Mouse (Mus musculus) myocyte (in vitro differentiated cells): ENCODE results near the gene Rad54l. TPM values are rescaled to one million over a fixed set of nuclear protein-coding genes. Genes with fewer than 3 reads are reported as not detected.

ENCODE experiments used
- H3K27me3 ChIP-seq: one replicate; pipeline ENCODE4 v1.6.1; 2011; ENCODE audit not compliant: control insufficient read depth, insufficient read depth, insufficient read length
- H3K36me3 ChIP-seq: one replicate; pipeline ENCODE4 v1.6.1; 2011; ENCODE audit not compliant: control insufficient read depth, insufficient read depth
- H3K4me2 ChIP-seq: one replicate; pipeline ENCODE4 v1.6.1; 2011; ENCODE audit warnings: low read depth, control low read depth
- H3K4me3 ChIP-seq: one replicate; pipeline ENCODE4 v1.5.1; 2011; ENCODE audit warnings: mild to moderate bottlenecking, control low read depth, moderate library complexity
- H3K79me2 ChIP-seq: one replicate; pipeline ENCODE4 v1.6.1; 2011; ENCODE audit not compliant: control insufficient read depth, insufficient read depth
- H3ac ChIP-seq: one replicate; pipeline ENCODE4 v1.6.1; 2011; ENCODE audit not compliant: control insufficient read depth, insufficient read length
- CEBPB ChIP-seq: IDR thresholded peaks from 2 replicates; pipeline ENCODE4 v1.6.1; 2011; ENCODE audit warnings: mild to moderate bottlenecking, moderate library complexity; ENCODE audit not compliant: poor library complexity, insufficient read depth, severe bottlenecking
- E2F4 ChIP-seq: IDR thresholded peaks from one replicate; pipeline ENCODE4 v1.6.1; 2011; ENCODE audit warnings: mild to moderate bottlenecking, control low read depth, moderate library complexity; ENCODE audit not compliant: insufficient read depth
- MAX ChIP-seq: IDR thresholded peaks from one replicate; pipeline ENCODE4 v1.6.1; 2011; ENCODE audit warnings: low read depth, mild to moderate bottlenecking, control low read depth
- MYOD1 ChIP-seq, 3 experiments: IDR thresholded peaks; one replicate each; pipeline ENCODE4 v1.6.1; 2011; ENCODE audit warnings: control low read depth in 2 of 3, low read depth in 2 of 3, mild to moderate bottlenecking in 2 of 3, moderate library complexity in 1 of 3; ENCODE audit not compliant: insufficient read length in 2 of 3, control insufficient read depth in 1 of 3
- MYOG ChIP-seq, 3 experiments: IDR thresholded peaks; one replicate each; pipeline ENCODE4 v1.6.1; 2011; ENCODE audit warnings: control low read depth in 2 of 3, low read depth in 2 of 3, mild to moderate bottlenecking in 2 of 3; ENCODE audit not compliant: insufficient read length in 2 of 3, control insufficient read depth in 1 of 3, insufficient read depth in 1 of 3
- POLR2A ChIP-seq: IDR thresholded peaks from one replicate; pipeline ENCODE4 v1.6.1; 2011; ENCODE audit warnings: low read depth, mild to moderate bottlenecking, control low read depth, moderate library complexity; ENCODE audit not compliant: insufficient read length
- POLR2AphosphoS2 ChIP-seq: IDR thresholded peaks from one replicate; pipeline ENCODE4 v1.6.1; 2011; ENCODE audit warnings: low read depth, control low read depth; ENCODE audit not compliant: insufficient read length
- REST ChIP-seq: IDR thresholded peaks from one replicate; pipeline ENCODE4 v1.6.1; 2011; ENCODE audit warnings: mild to moderate bottlenecking, control low read depth, moderate library complexity; ENCODE audit not compliant: insufficient read depth, insufficient read length
- SRF ChIP-seq: IDR thresholded peaks from one replicate; pipeline ENCODE4 v1.6.1; 2011; ENCODE audit warnings: low read depth; ENCODE audit not compliant: control insufficient read depth, insufficient read length
- TCF12 ChIP-seq: IDR thresholded peaks from one replicate; pipeline ENCODE4 v1.6.1; 2011; ENCODE audit warnings: mild to moderate bottlenecking, control low read depth; ENCODE audit not compliant: poor library complexity, insufficient read depth, severe bottlenecking
- TCF3 ChIP-seq: IDR thresholded peaks from one replicate; pipeline ENCODE4 v1.6.1; 2011; ENCODE audit warnings: low read depth, control low read depth; ENCODE audit not compliant: insufficient read length
- USF1 ChIP-seq: IDR thresholded peaks from one replicate; pipeline ENCODE4 v1.6.1; 2011; ENCODE audit warnings: low read depth, mild to moderate bottlenecking, control low read depth, moderate library complexity
- polyA plus RNA-seq: library from polyadenylated mRNA; unstranded; fragments of >200 nt; fragmentation: generic; extraction: Trizol; gene quantifications from one replicate; pipeline ENCODE4 v1.2.1, GENCODE M21; 2012; ENCODE audit warnings: missing spikeins

Gene Rad54l
- polyA plus RNA-seq, 1 experiment: 2.2 TPM

- no peaks in the 10 kb centered on the region for H3K27me3 ChIP-seq
- no peak overlapping the region for H3K4me2 ChIP-seq
- H3ac ChIP-seq: no peak overlapping the region
- no peak overlapping the region for H3K4me3 ChIP-seq
- no peaks in the 10 kb centered on the region for H3K36me3 ChIP-seq
- TF ChIP-seq E2F4: no peak
- no peak for TF ChIP-seq POLR2A
- no peak for TF ChIP-seq MYOG (IDR thresholded peaks at IDR 0.05; ENCODE audit: control insufficient read depth in 1 of 3, insufficient read depth in 1 of 3, insufficient read length in 2 of 3, low read depth in 2 of 3)
- no peak for TF ChIP-seq MYOD1 (IDR thresholded peaks at IDR 0.05; ENCODE audit: control insufficient read depth in 1 of 3, insufficient read length in 2 of 3, low read depth in 2 of 3)
- TF ChIP-seq POLR2AphosphoS2: no peak
- TF ChIP-seq MAX: no peak
- TF ChIP-seq TCF3: no peak
- peaks cover 3% of the 10 kb centered on the region for H3K79me2 ChIP-seq
Measured at GRCm38 (mm10) chr4:116125803-116126386, 2.4 kb upstream of the Rad54l start.

- H3K27me3 ChIP-seq: no peaks in the 10 kb centered on the region
- no peaks in the 10 kb centered on the region for H3K36me3 ChIP-seq
- TF ChIP-seq MAX (no peak), CEBPB (no peak), TCF12 (no peak), SRF (no peak), MYOD1 (IDR thresholded peaks at IDR 0.05; ENCODE audit: control insufficient read depth in 1 of 3, insufficient read length in 2 of 3, low read depth in 2 of 3) (no peak)
Measured at GRCm38 (mm10) chr4:116122762-116123161, 728 bp downstream of the Rad54l start.

GRCm38 (mm10) chr4:116111486-116111885, 12.0 kb downstream of the Rad54l start:
- no peak overlapping the region for H3K4me2 ChIP-seq
- no peaks in the 10 kb centered on the region for H3K79me2 ChIP-seq
- H3K27me3 ChIP-seq: no peaks in the 10 kb centered on the region
- H3K4me3 ChIP-seq: no peak overlapping the region
- no peak for TF ChIP-seq REST
- no peak for TF ChIP-seq TCF12
- no peak for TF ChIP-seq SRF
- no peak for TF ChIP-seq MYOD1 (IDR thresholded peaks at IDR 0.05; ENCODE audit: control insufficient read depth in 1 of 3, insufficient read length in 2 of 3, low read depth in 2 of 3)
- no peak for TF ChIP-seq CEBPB
- TF ChIP-seq MAX: no peak
- no peak for TF ChIP-seq USF1
- TF ChIP-seq POLR2AphosphoS2: no peak
- TF ChIP-seq POLR2A: no peak
- no peak for TF ChIP-seq TCF3
- TF ChIP-seq MYOG (IDR thresholded peaks at IDR 0.05; ENCODE audit: control insufficient read depth in 1 of 3, insufficient read depth in 1 of 3, insufficient read length in 2 of 3, low read depth in 2 of 3): no peak
- no peak for TF ChIP-seq E2F4
- no peaks in the 10 kb centered on the region for H3K36me3 ChIP-seq
- H3ac ChIP-seq: no peak overlapping the region

More at GRCm38 (mm10) chr4:116122762-116123161, 728 bp downstream of the Rad54l start:
- H3K79me2 ChIP-seq: peaks cover 3% of the 10 kb centered on the region
- peak overlapping the region; percentile 100 for H3K4me2 ChIP-seq
- no peak overlapping the region for H3ac ChIP-seq
- peak overlapping the region; percentile 44 for H3K4me3 ChIP-seq

- no peaks in the 10 kb centered on the region for H3K36me3 ChIP-seq
- no peak overlapping the region for H3K4me3 ChIP-seq
- H3K4me2 ChIP-seq: no peak overlapping the region
- no peak overlapping the region for H3ac ChIP-seq
- H3K79me2 ChIP-seq: no peaks in the 10 kb centered on the region
- TF ChIP-seq TCF3: no peak
- TF ChIP-seq POLR2A: no peak
- no peak for TF ChIP-seq E2F4
- no peak for TF ChIP-seq TCF12
- no peak for TF ChIP-seq MAX
- no peak for TF ChIP-seq MYOD1 (IDR thresholded peaks at IDR 0.05; ENCODE audit: control insufficient read depth in 1 of 3, insufficient read length in 2 of 3, low read depth in 2 of 3)
- no peak for TF ChIP-seq POLR2AphosphoS2
- no peaks in the 10 kb centered on the region for H3K27me3 ChIP-seq
Measured at GRCm38 (mm10) chr4:116110695-116111094, 12.8 kb downstream of the Rad54l start.

- TF ChIP-seq TCF12: no peak
- H3K36me3 ChIP-seq: no peaks in the 10 kb centered on the region
- H3K79me2 ChIP-seq: no peaks in the 10 kb centered on the region
- no peaks in the 10 kb centered on the region for H3K27me3 ChIP-seq
- no peak overlapping the region for H3K4me3 ChIP-seq
- H3K4me2 ChIP-seq: no peak overlapping the region
- no peak overlapping the region for H3ac ChIP-seq
Measured at GRCm38 (mm10) chr4:116105278-116105677, 18.2 kb downstream of the Rad54l start.
